Mouse (Mus musculus): ENCODE data around the gene Grb7.

DNA sequence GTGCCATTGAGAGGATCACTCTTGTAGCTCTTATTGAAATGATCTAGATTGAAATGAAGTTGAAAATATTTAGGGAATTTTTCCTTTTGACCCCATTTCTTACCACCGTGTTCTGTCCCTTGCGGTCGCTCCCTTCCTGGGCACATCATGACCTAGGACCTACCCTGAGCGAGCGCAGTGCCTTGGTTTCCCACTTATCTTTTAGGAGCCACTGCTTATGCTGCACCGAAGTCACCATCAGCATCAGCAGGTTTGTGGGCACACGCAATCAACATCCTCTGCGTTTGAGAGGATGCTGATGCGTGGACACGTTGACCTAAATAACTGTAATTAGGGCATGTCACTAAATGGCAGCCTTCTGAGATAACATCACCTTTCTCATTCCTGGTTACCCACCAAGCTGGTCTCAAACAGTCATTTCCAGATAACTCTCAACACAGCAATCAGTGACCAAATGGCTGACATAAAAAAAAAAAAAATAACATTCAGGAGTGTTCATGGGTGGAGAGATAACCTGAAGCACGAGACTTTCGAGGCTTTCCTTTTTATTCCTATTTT is 33.8 kb downstream of the Grb7 start:
- TF ChIP-seq CTCF (IDR thresholded peaks at IDR 0.05; ENCODE audit: low read depth) (no peak), EP300 (IDR thresholded peaks at IDR 0.05; ENCODE audit: low read depth) (no peak)
